Mouse (Mus musculus) gastrocnemius, postnatal 36 days (tissue): ENCODE results near the gene Tnip2. TPM values are rescaled to one million over a fixed set of nuclear protein-coding genes. Genes with fewer than 3 reads are reported as not detected.

Source experiments
- DNase-seq, 2 experiments: peaks; one replicate each; pipeline ENCODE4 v3.0.0; 2022
- intact Hi-C: fragments of 180-260 bp; cut with DNase I; formaldehyde crosslinking; loops from one replicate; pipeline ENCODE4 v1.15.1; 2025
- total RNA-seq, 2 experiments: library from RNA; stranded (reverse); gene quantifications; 2 replicates each; pipeline ENCODE4 v1.2.3; 2021

The Tnip2 gene
- total RNA-seq, 2 experiments from 2014 or later = 3.0 to 3.2 TPM

GRCm38 (mm10) chr5:34525663-34526476, 12.1 kb upstream of the Tnip2 start, which contains the start of gene Sh3bp2:
Sh3bp2 (plus strand) TSS chr5:34525838.
- DNase-seq = peak; percentile 96
- intact Hi-C loops = no loop called here

- no peak for DNase-seq
- intact Hi-C loops = loop anchor here (5.0 kb wide), 1 partner anchor 113 kb away; the partner anchor contains the start of gene Mfsd10
These were observed 10.7 kb upstream of the Tnip2 start for GRCm38 (mm10) chr5:34524511-34524910.

GRCm38 (mm10) chr5:34523958-34524485, 10.2 kb upstream of the Tnip2 start:
- intact Hi-C loops = loop anchor here (5.0 kb wide), 1 partner anchor 113 kb away; the partner anchor contains the start of gene Mfsd10
- DNase-seq = no peak

- intact Hi-C loops = loop anchor here (5.0 kb wide), 1 partner anchor 116 kb away; the partner anchor contains the start of gene Mfsd10
- no peak for DNase-seq
These were observed 7.5 kb upstream of the Tnip2 start for GRCm38 (mm10) chr5:34521337-34521736.

- DNase-seq = no peak
- intact Hi-C loops = loop anchor here (5.0 kb wide), 1 partner anchor 117 kb away; the partner anchor contains the start of gene Mfsd10
These were observed 6.8 kb upstream of the Tnip2 start for GRCm38 (mm10) chr5:34520458-34521209.

GRCm38 (mm10) chr5:34519389-34519910, 5.7 kb upstream of the Tnip2 start:
- no peak for DNase-seq
- intact Hi-C loops = loop anchor here (5.0 kb wide), 1 partner anchor 53 kb away; the partner anchor contains the start of gene Add1

DNA sequence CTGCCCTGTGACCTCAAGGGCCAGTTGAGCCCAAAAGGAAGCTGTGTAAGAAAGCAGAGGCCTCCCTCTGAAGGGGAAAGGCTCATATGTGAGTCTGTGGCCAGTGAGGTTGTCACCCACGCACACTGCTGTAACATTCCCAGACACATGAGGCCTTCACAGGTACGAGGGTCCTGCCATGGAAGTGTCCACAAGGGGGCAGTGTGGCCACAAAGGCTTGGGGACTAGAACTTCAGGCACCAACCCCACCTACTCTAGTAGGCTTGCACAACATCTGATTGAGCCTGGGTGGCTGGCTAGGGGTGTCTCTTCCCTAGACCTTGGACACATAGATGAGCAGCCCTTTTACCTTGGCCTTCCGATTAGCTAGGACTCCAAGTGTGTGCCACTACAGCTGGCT, 4.1 kb upstream of the Tnip2 start:
- intact Hi-C loops = loop anchor here (5.0 kb wide), 1 partner anchor 54 kb away; the partner anchor contains the start of gene Add1

DNA sequence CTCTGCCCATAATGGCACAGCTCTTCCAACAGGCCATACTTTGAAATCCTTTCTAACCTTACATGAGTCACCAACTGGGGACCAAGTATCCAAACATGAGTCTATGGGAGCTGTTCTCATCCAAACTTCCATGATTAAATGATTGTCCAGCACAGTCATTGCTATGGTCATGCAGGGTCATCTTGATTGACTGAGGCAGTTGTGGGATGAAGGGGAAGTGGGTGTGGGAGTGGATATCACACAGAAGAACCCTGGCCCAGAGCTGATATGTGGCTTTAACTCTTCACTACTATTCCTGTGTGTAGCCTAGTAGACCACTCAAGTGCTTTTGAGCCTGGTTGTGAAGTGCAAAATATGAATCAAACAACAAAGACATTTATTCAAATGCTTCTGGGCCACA, 1.3 kb upstream of the Tnip2 start:
- DNase-seq = no peak
- intact Hi-C loops = loop anchor here (5.0 kb wide), 1 partner anchor 57 kb away; the partner anchor contains the start of gene Add1

More for the DNA sequence above, 4.1 kb upstream of the Tnip2 start:
- peak; percentile 77 to 78 for DNase-seq

- DNase-seq = no peak
- intact Hi-C loops = no loop called here
These were observed 401 bp upstream of the Tnip2 start for GRCm38 (mm10) chr5:34514218-34514566.

DNA sequence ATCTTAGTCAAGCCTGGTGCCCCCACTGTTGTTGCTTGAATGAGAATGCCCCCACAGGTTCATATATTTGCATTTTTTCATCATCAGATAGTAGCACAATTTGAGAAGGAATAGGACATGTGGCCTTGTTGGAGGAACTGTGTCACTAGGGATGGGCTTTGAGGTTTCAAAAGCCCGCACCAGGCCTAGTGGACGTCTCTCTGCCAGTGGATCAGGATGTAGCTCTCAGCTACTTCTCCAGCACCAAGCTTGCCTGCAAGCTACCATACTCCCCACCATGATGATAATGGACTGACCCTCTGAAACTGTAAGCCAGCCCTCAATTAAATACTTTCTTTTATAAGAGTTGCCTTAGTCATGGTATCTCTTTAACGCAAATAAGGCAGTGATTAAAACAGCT, 1.3 kb downstream of the Tnip2 start:
- intact Hi-C loops = no loop called here
- no peak for DNase-seq

DNA sequence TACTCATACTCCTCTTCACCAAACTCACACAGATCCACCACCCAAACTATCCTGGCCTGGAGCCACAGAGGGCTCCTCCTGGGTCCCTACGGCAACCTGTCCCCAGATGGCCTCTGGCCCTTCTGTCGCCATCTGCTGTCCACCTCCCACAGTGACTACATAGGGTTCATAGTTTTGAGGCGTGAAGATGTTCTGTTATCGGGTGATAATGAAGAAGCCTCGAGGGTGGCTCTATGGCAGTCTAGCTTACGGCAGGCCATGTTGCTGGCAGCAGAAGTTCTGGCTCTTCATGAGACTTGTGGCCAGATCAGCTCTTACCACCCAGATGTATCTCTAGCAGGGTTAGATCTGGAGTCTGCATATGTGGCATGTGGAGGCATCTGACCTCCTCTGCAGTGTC, 11.0 kb downstream of the Tnip2 start:
- no peak for DNase-seq
- intact Hi-C loops = no loop called here

DNA sequence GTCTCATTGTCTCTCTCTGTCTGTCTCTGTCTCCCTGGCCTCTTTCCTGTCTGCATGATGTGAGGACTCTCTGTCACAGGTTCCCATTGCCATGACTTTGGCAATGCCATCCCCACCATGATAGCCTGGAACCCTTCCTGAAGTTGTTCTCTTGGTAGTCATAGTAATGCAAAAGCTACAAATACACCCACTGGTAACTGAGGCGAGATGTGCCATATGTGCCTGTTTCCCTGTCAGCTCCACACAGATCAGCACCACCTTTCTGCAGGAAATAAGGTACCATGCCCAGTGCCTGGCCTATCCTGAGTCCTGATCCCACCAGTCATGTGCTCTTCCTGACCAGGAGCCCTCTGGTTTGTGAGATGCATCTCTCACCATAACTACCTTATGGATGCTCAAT, 11.4 kb downstream of the Tnip2 start:
- intact Hi-C loops = no loop called here
- DNase-seq = no peak

GRCm38 (mm10) chr5:34501588-34501987, 12.2 kb downstream of the Tnip2 start:
- intact Hi-C loops = no loop called here
- DNase-seq = no peak

GRCm38 (mm10) chr5:34500886-34501285, 12.9 kb downstream of the Tnip2 start:
- intact Hi-C loops = no loop called here

GRCm38 (mm10) chr5:34496745-34497144, 17.0 kb downstream of the Tnip2 start:
- no peak for DNase-seq
- intact Hi-C loops = no loop called here

More at GRCm38 (mm10) chr5:34500886-34501285, 12.9 kb downstream of the Tnip2 start:
- DNase-seq = no peak

- intact Hi-C loops = no loop called here
- no peak for DNase-seq
These were observed 24.4 kb downstream of the Tnip2 start for GRCm38 (mm10) chr5:34489418-34489787.

- intact Hi-C loops = no loop called here
These were observed 24.9 kb downstream of the Tnip2 start for GRCm38 (mm10) chr5:34488741-34489417.

GRCm38 (mm10) chr5:34487320-34488090, 26.3 kb downstream of the Tnip2 start:
- peak; percentile 17 to 29 for DNase-seq
- intact Hi-C loops = no loop called here

More at GRCm38 (mm10) chr5:34488741-34489417, 24.9 kb downstream of the Tnip2 start:
- no peak for DNase-seq

GRCm38 (mm10) chr5:34485731-34486130, 28.1 kb downstream of the Tnip2 start:
- DNase-seq = no peak
- intact Hi-C loops = no loop called here
